Mouse (Mus musculus): Measurements from ENCODE around the gene Zfp229. TPM values are rescaled to one million over a fixed set of nuclear protein-coding genes. Genes with fewer than 3 reads are reported as not detected.

Gene Zfp229
- total RNA-seq, 1 experiment, result 47.5 TPM

Other genes with a start within 250 kb of the Zfp229 start
- 5.0 and 5.9 TPM in 2 replicates for gene Zfp53, start 241.8 kb upstream of the Zfp229 start, total RNA-seq (2012; rRNA removed)
- 3.4 and 3.7 TPM in 2 replicates for gene Zfp52, start 195.3 kb upstream of the Zfp229 start, total RNA-seq (2012; rRNA removed)
- gene Zfp948, start 163.8 kb upstream of the Zfp229 start, total RNA-seq (2012; rRNA removed), result 8.2 and 8.9 TPM in 2 replicates
- gene Zfp983, start 80.2 kb upstream of the Zfp229 start, total RNA-seq (2012; rRNA removed), result 0.95 and 1.1 TPM in 2 replicates
- 3.4 TPM in 1 of 2 replicates, not detected in the other for gene Gm10226, start 38.9 kb upstream of the Zfp229 start, total RNA-seq (2012; rRNA removed)
- 9.7 and 10.0 TPM in 2 replicates for gene Zfp760, start 23.1 kb upstream of the Zfp229 start, total RNA-seq (2012; rRNA removed)
- gene Zfp820, start 115.0 kb downstream of the Zfp229 start, total RNA-seq (2012; rRNA removed), result 6.6 and 8.1 TPM in 2 replicates
- gene Zfp995, start 179.1 kb downstream of the Zfp229 start, total RNA-seq (2012; rRNA removed), result 5.0 and 7.6 TPM in 2 replicates
- gene Zfp942, start 231.7 kb downstream of the Zfp229 start, total RNA-seq (2012; rRNA removed), result 11.7 and 12.9 TPM in 2 replicates
- gene Zfp943, start 231.8 kb downstream of the Zfp229 start, total RNA-seq (2012; rRNA removed), result 3.2 and 3.5 TPM in 2 replicates